Mouse (Mus musculus): ENCODE results near the gene Cep89. TPM values are rescaled to one million over a fixed set of nuclear protein-coding genes. Genes with fewer than 3 reads are reported as not detected.
A peak's percentile ranks its signal among the peaks of the same experiment; 100 is the strongest.

Gene Cep89
- polyA plus RNA-seq, 1 experiment from 2014 or later, result 39.9 TPM

GRCm38 (mm10) chr7:35395734-35396456 is 940 bp upstream of the Cep89 start:
- Histone ChIP-seq H3K36me3 (peaks cover 33% of the 10 kb centered on the region), H3K4me3 (peak overlapping the region; percentile 64), H3K27ac (no peak overlapping the region), H3K9ac (peak overlapping the region; percentile 54), H3K27me3 (replicated peaks) (no peaks in the 10 kb centered on the region), H3K9me3 (no peaks in the 10 kb centered on the region), H3K4me1 (peaks cover 21% of the 10 kb centered on the region), H3K4me2 (replicated peaks) (peak overlapping the region; percentile 85)
- peak; percentile 14 for ATAC-seq (ENCODE audit: low FRiP score, low read depth)
- 15% methylated on average over 17 of the region's 17 CpGs for WGBS

- Histone ChIP-seq H3K27me3 (replicated peaks) (no peaks in the 10 kb centered on the region), H3K9me3 (no peaks in the 10 kb centered on the region), H3K4me1 (peaks cover 12% of the 10 kb centered on the region), H3K4me3 (no peak overlapping the region), H3K4me2 (replicated peaks) (no peak overlapping the region), H3K9ac (no peak overlapping the region), H3K27ac (no peak overlapping the region), H3K36me3 (peaks cover 69% of the 10 kb centered on the region)
- no peak for ATAC-seq (ENCODE audit: low FRiP score, low read depth)
- 83% methylated on average over 4 of the region's 4 CpGs for WGBS
Measured at GRCm38 (mm10) chr7:35401169-35401568, 4.3 kb downstream of the Cep89 start.

GRCm38 (mm10) chr7:35415226-35415625 is 18.4 kb downstream of the Cep89 start:
- H3K36me3 ChIP-seq, result peaks cover 65% of the 10 kb centered on the region
- no peak for ATAC-seq (ENCODE audit: low FRiP score, low read depth)
- no peak overlapping the region for H3K27ac ChIP-seq
- WGBS, result 76% methylated on average over 5 of the region's 5 CpGs
- no peaks in the 10 kb centered on the region for H3K9me3 ChIP-seq
- H3K4me3 ChIP-seq, result no peak overlapping the region
- H3K4me1 ChIP-seq, result no peaks in the 10 kb centered on the region
- no peak overlapping the region for H3K4me2 ChIP-seq (replicated peaks)
- H3K9ac ChIP-seq, result no peak overlapping the region
- no peaks in the 10 kb centered on the region for H3K27me3 ChIP-seq (replicated peaks)

- ATAC-seq (ENCODE audit: low FRiP score, low read depth), result no peak
Measured at GRCm38 (mm10) chr7:35415801-35416653, 19.2 kb downstream of the Cep89 start.

GRCm38 (mm10) chr7:35416654-35416948 is 19.8 kb downstream of the Cep89 start:
- Histone ChIP-seq H3K27me3 (replicated peaks) (no peaks in the 10 kb centered on the region), H3K27ac (no peak overlapping the region), H3K4me3 (no peak overlapping the region), H3K9ac (no peak overlapping the region), H3K4me2 (replicated peaks) (no peak overlapping the region), H3K36me3 (peaks cover 69% of the 10 kb centered on the region), H3K4me1 (no peaks in the 10 kb centered on the region), H3K9me3 (no peaks in the 10 kb centered on the region)
- no peak for ATAC-seq (ENCODE audit: low FRiP score, low read depth)
- WGBS, result 87% methylated on average over 5 of the region's 5 CpGs

More at GRCm38 (mm10) chr7:35415801-35416653, 19.2 kb downstream of the Cep89 start:
- Histone ChIP-seq H3K9ac (no peak overlapping the region), H3K27ac (no peak overlapping the region), H3K9me3 (no peaks in the 10 kb centered on the region), H3K36me3 (peaks cover 66% of the 10 kb centered on the region), H3K4me2 (replicated peaks) (no peak overlapping the region), H3K27me3 (replicated peaks) (no peaks in the 10 kb centered on the region), H3K4me1 (no peaks in the 10 kb centered on the region), H3K4me3 (no peak overlapping the region)
- WGBS, result 84% methylated on average over 9 of the region's 9 CpGs

GRCm38 (mm10) chr7:35423071-35423470 is 26.2 kb downstream of the Cep89 start:
- 94% methylated on average over 10 of the region's 10 CpGs for WGBS
- H3K4me2 ChIP-seq (replicated peaks), result no peak overlapping the region
- H3K36me3 ChIP-seq, result peaks cover 75% of the 10 kb centered on the region
- ATAC-seq (ENCODE audit: low FRiP score, low read depth), result no peak
- H3K9ac ChIP-seq, result no peak overlapping the region
- H3K27ac ChIP-seq, result no peak overlapping the region
- H3K9me3 ChIP-seq, result no peaks in the 10 kb centered on the region
- no peaks in the 10 kb centered on the region for H3K27me3 ChIP-seq (replicated peaks)
- H3K4me1 ChIP-seq, result no peaks in the 10 kb centered on the region
- H3K4me3 ChIP-seq, result no peak overlapping the region

- Histone ChIP-seq H3K4me1 (no peaks in the 10 kb centered on the region), H3K4me2 (replicated peaks) (no peak overlapping the region), H3K27ac (no peak overlapping the region), H3K4me3 (no peak overlapping the region), H3K9me3 (no peaks in the 10 kb centered on the region), H3K9ac (no peak overlapping the region), H3K36me3 (peaks cover 72% of the 10 kb centered on the region), H3K27me3 (replicated peaks) (no peaks in the 10 kb centered on the region)
- WGBS, result 95% methylated on average over 10 of the region's 10 CpGs
- ATAC-seq (ENCODE audit: low FRiP score, low read depth), result no peak
Measured at GRCm38 (mm10) chr7:35428146-35428545, 31.3 kb downstream of the Cep89 start.

GRCm38 (mm10) chr7:35435266-35435665 is 38.4 kb downstream of the Cep89 start:
- peaks cover 78% of the 10 kb centered on the region for H3K36me3 ChIP-seq
- H3K4me3 ChIP-seq, result no peak overlapping the region
- H3K4me2 ChIP-seq (replicated peaks), result no peak overlapping the region
- no peak overlapping the region for H3K27ac ChIP-seq
- 84% methylated on average over 9 of the region's 9 CpGs for WGBS
- H3K4me1 ChIP-seq, result no peaks in the 10 kb centered on the region
- H3K9ac ChIP-seq, result no peak overlapping the region
- ATAC-seq (ENCODE audit: low FRiP score, low read depth), result no peak
- no peaks in the 10 kb centered on the region for H3K27me3 ChIP-seq (replicated peaks)
- H3K9me3 ChIP-seq, result no peaks in the 10 kb centered on the region

- 55% methylated on average over 4 of the region's 4 CpGs for WGBS
- Histone ChIP-seq H3K4me1 (no peaks in the 10 kb centered on the region), H3K4me2 (replicated peaks) (no peak overlapping the region), H3K9me3 (no peaks in the 10 kb centered on the region), H3K36me3 (no peaks in the 10 kb centered on the region), H3K9ac (no peak overlapping the region), H3K27ac (no peak overlapping the region), H3K4me3 (no peak overlapping the region), H3K27me3 (replicated peaks) (0 out of 2 replicates have a peak, but pooled peaks cover 5% of the 10 kb centered on the region)
- no peak for ATAC-seq (ENCODE audit: low FRiP score, low read depth)
Measured at GRCm38 (mm10) chr7:35447501-35447900, 50.7 kb downstream of the Cep89 start.

GRCm38 (mm10) chr7:35447996-35448846 is 51.4 kb downstream of the Cep89 start, which contains the start of gene Slc7a9:
TSS of gene Slc7a9 (plus strand) at chr7:35448796.
- 28% methylated on average over 15 of the region's 15 CpGs for WGBS
- ATAC-seq (ENCODE audit: low FRiP score, low read depth), result no peak
- no peak within 1 kb of the TSS for H3K27ac ChIP-seq

GRCm38 (mm10) chr7:35448867-35449266 is 52.0 kb downstream of the Cep89 start:
- Histone ChIP-seq H3K4me3 (no peak overlapping the region), H3K36me3 (no peaks in the 10 kb centered on the region), H3K9me3 (no peaks in the 10 kb centered on the region), H3K4me2 (replicated peaks) (no peak overlapping the region), H3K27me3 (replicated peaks) (0 out of 2 replicates have a peak, but pooled peaks cover 5% of the 10 kb centered on the region), H3K4me1 (no peaks in the 10 kb centered on the region), H3K9ac (no peak overlapping the region), H3K27ac (no peak overlapping the region)
- no peak for ATAC-seq (ENCODE audit: low FRiP score, low read depth)
- 81% methylated on average over 7 of the region's 7 CpGs for WGBS

More at GRCm38 (mm10) chr7:35447996-35448846, 51.4 kb downstream of the Cep89 start, which contains the start of gene Slc7a9:
- Histone ChIP-seq H3K4me2 (replicated peaks) (no peak within 1 kb of the TSS), H3K4me1 (no peaks in the 10 kb centered on the region), H3K36me3 (no peaks in the 10 kb centered on the region), H3K9ac (no peak within 1 kb of the TSS), H3K27me3 (replicated peaks) (0 out of 2 replicates have a peak, but pooled peaks cover 5% of the 10 kb centered on the region), H3K4me3 (no peak within 1 kb of the TSS), H3K9me3 (no peaks in the 10 kb centered on the region)
